Mouse (Mus musculus) forebrain, embryonic 13.5 days (tissue): ENCODE data around the gene Parp11. TPM values are rescaled to one million over a fixed set of nuclear protein-coding genes. Genes with fewer than 3 reads are reported as not detected.

ENCODE experiments used
- ATAC-seq: fragments of 200-750 bp; cut with Nextera tagmentation; 2 replicates; pipeline ENCODE4 v1.8.0; 2017
- H3K27ac ChIP-seq: fragments of 300-500 bp; sonication (generic); 2 replicates; pipeline ENCODE4 v1.5.1; 2015; ENCODE audit warnings: inconsistent platforms, mild to moderate bottlenecking, moderate library complexity
- H3K27me3 ChIP-seq: fragments of 300-500 bp; sonication (generic); 2 replicates; pipeline ENCODE4 v1.6.1; 2015; ENCODE audit warnings: mild to moderate bottlenecking, inconsistent platforms
- H3K36me3 ChIP-seq: fragments of 300-500 bp; sonication (generic); 2 replicates; pipeline ENCODE4 v1.6.1; 2015; ENCODE audit warnings: mild to moderate bottlenecking, inconsistent platforms; ENCODE audit not compliant: poor library complexity, severe bottlenecking
- H3K4me1 ChIP-seq: fragments of 300-500 bp; sonication (generic); 2 replicates; pipeline ENCODE4 v1.6.1; 2015; ENCODE audit warnings: inconsistent platforms
- H3K4me2 ChIP-seq: fragments of 300-500 bp; sonication (generic); 2 replicates; pipeline ENCODE4 v1.6.1; 2015; ENCODE audit warnings: inconsistent platforms, mild to moderate bottlenecking, moderate library complexity
- H3K4me3 ChIP-seq: fragments of 300-500 bp; sonication (generic); 2 replicates; pipeline ENCODE4 v1.5.1; 2015; ENCODE audit warnings: mild to moderate bottlenecking, inconsistent platforms
- H3K9ac ChIP-seq: fragments of 300-500 bp; sonication (generic); 2 replicates; pipeline ENCODE4 v1.6.1; 2015; ENCODE audit warnings: mild to moderate bottlenecking, inconsistent platforms
- H3K9me3 ChIP-seq: fragments of 300-500 bp; sonication (generic); replicated peaks from 2 replicates; pipeline ENCODE4 v1.6.1; 2016; ENCODE audit warnings: inconsistent platforms
- WGBS: fragments of 180-500 bp; shearing (Covaris S2); methylation state at CpG from one replicate; pipeline ENCODE4 v1.1.7; 2015; 5-methylcytosine and 5-hydroxymethylcytosine counted together
- polyA plus RNA-seq: library from polyadenylated mRNA; unstranded; fragments of >200 nt; fragmentation: Nextera tagmentation; extraction: Ambion mirVana; gene quantifications from 2 replicates; pipeline ENCODE4 v1.2.1, GENCODE M21; 2015

Parp11 gene
- polyA plus RNA-seq, 1 experiment from 2014 or later: 74.4 TPM

GRCm38 (mm10) chr6:127539659-127540058 lies 93.0 kb downstream of the Parp11 start:
- no peak overlapping the region for H3K4me3 ChIP-seq
- H3K9ac ChIP-seq: no peak overlapping the region
- WGBS: 74% methylated on average over 5 of the region's 5 CpGs
- peaks cover 6% of the 10 kb centered on the region; the same call in 1 of the 2 replicates for H3K27me3 ChIP-seq
- H3K9me3 ChIP-seq: no peaks in the 10 kb centered on the region
- no peak overlapping the region for H3K4me2 ChIP-seq
- H3K36me3 ChIP-seq: no peaks in the 10 kb centered on the region
- H3K4me1 ChIP-seq: no peaks in the 10 kb centered on the region
- H3K27ac ChIP-seq: no peak overlapping the region
- ATAC-seq: no peak

- H3K27ac ChIP-seq: no peak overlapping the region
- peaks cover 6% of the 10 kb centered on the region; the same call in 1 of the 2 replicates for H3K27me3 ChIP-seq
- no peak overlapping the region for H3K4me3 ChIP-seq
- H3K4me1 ChIP-seq: no peaks in the 10 kb centered on the region
- H3K9me3 ChIP-seq: no peaks in the 10 kb centered on the region
- ATAC-seq: no peak
- H3K9ac ChIP-seq: no peak overlapping the region
- WGBS: 83% methylated on average over 4 of the region's 4 CpGs
- H3K36me3 ChIP-seq: no peaks in the 10 kb centered on the region
- H3K4me2 ChIP-seq: no peak overlapping the region
Measured at GRCm38 (mm10) chr6:127540517-127540916, 93.9 kb downstream of the Parp11 start.

GRCm38 (mm10) chr6:127541617-127542374 lies 95.2 kb downstream of the Parp11 start:
- WGBS: 35% methylated on average over 18 of the region's 18 CpGs
- Histone ChIP-seq H3K27ac (no peak overlapping the region), H3K4me3 (no peak overlapping the region), H3K36me3 (no peaks in the 10 kb centered on the region), H3K9me3 (no peaks in the 10 kb centered on the region), H3K27me3 (peaks cover 6% of the 10 kb centered on the region; the same call in 1 of the 2 replicates), H3K9ac (no peak overlapping the region), H3K4me1 (no peaks in the 10 kb centered on the region), H3K4me2 (no peak overlapping the region)
- ATAC-seq: peak; percentile 78

Other genes with a start within 250 kb of the Parp11 start
- 0.19 and 0.53 TPM in 2 replicates for gene Cracr2a, start 114.5 kb downstream of the Parp11 start, polyA plus RNA-seq